Mouse (Mus musculus): ENCODE measurements around the gene Plcb1.

The Plcb1 gene

GRCm38 (mm10) chr2:135208890-135209289 lies 423.0 kb downstream of the Plcb1 start:
- no peak for DNase-seq (ENCODE audit: low spot score)

GRCm38 (mm10) chr2:135214746-135215448 lies 429.0 kb downstream of the Plcb1 start:
- DNase-seq (ENCODE audit: low spot score), result no peak

GRCm38 (mm10) chr2:135219406-135219805 lies 433.5 kb downstream of the Plcb1 start:
- DNase-seq (ENCODE audit: low spot score), result no peak

GRCm38 (mm10) chr2:135225604-135226025 lies 439.7 kb downstream of the Plcb1 start:
- DNase-seq (ENCODE audit: low spot score), result no peak

- DNase-seq (ENCODE audit: low spot score), result no peak
Measured at GRCm38 (mm10) chr2:135230262-135230661, 444.4 kb downstream of the Plcb1 start.

GRCm38 (mm10) chr2:135242662-135243316 lies 456.9 kb downstream of the Plcb1 start:
- no peak for DNase-seq (ENCODE audit: low spot score)

GRCm38 (mm10) chr2:135243764-135244163 lies 457.9 kb downstream of the Plcb1 start:
- no peak for DNase-seq (ENCODE audit: low spot score)

GRCm38 (mm10) chr2:135249925-135250324 lies 464.1 kb downstream of the Plcb1 start:
- DNase-seq (ENCODE audit: low spot score), result no peak

GRCm38 (mm10) chr2:135251821-135252315 lies 466.0 kb downstream of the Plcb1 start:
- DNase-seq (ENCODE audit: low spot score), result no peak

- no peak for DNase-seq (ENCODE audit: low spot score)
Measured at GRCm38 (mm10) chr2:135259136-135259535, 473.3 kb downstream of the Plcb1 start.

- DNase-seq (ENCODE audit: low spot score), result no peak
Measured at GRCm38 (mm10) chr2:135263943-135264342, 478.1 kb downstream of the Plcb1 start.

GRCm38 (mm10) chr2:135274949-135275348 lies 489.1 kb downstream of the Plcb1 start:
- DNase-seq (ENCODE audit: low spot score), result no peak

GRCm38 (mm10) chr2:135278506-135278905 lies 492.6 kb downstream of the Plcb1 start:
- DNase-seq (ENCODE audit: low spot score), result no peak

GRCm38 (mm10) chr2:135279026-135279425 lies 493.2 kb downstream of the Plcb1 start:
- no peak for DNase-seq (ENCODE audit: low spot score)

- DNase-seq (ENCODE audit: low spot score), result no peak
Measured at GRCm38 (mm10) chr2:135283783-135284182, 497.9 kb downstream of the Plcb1 start.

- no peak for DNase-seq (ENCODE audit: low spot score)
Measured at GRCm38 (mm10) chr2:135296184-135296769, 510.4 kb downstream of the Plcb1 start.

- DNase-seq (ENCODE audit: low spot score), result no peak
Measured at GRCm38 (mm10) chr2:135300480-135300879, 514.6 kb downstream of the Plcb1 start.

- no peak for DNase-seq (ENCODE audit: low spot score)
Measured at GRCm38 (mm10) chr2:135302483-135302882, 516.6 kb downstream of the Plcb1 start.

- DNase-seq (ENCODE audit: low spot score), result no peak
Measured at GRCm38 (mm10) chr2:135305186-135305585, 519.3 kb downstream of the Plcb1 start.

GRCm38 (mm10) chr2:135305736-135306471 lies 520.0 kb downstream of the Plcb1 start:
- no peak for DNase-seq (ENCODE audit: low spot score)

- no peak for DNase-seq (ENCODE audit: low spot score)
Measured at GRCm38 (mm10) chr2:135306472-135306771, 520.6 kb downstream of the Plcb1 start.

- DNase-seq (ENCODE audit: low spot score), result no peak
Measured at GRCm38 (mm10) chr2:135307787-135308186, 521.9 kb downstream of the Plcb1 start.

- no peak for DNase-seq (ENCODE audit: low spot score)
Measured at GRCm38 (mm10) chr2:135315980-135316379, 530.1 kb downstream of the Plcb1 start.
